Mouse (Mus musculus): Measurements from ENCODE around the gene Il17f.
A peak's percentile ranks its signal among the peaks of the same experiment; 100 is the strongest.
"Not testable (repeated sequence)": the region's sequence is repeated elsewhere in the genome, so short reads cannot be mapped to it uniquely, and the experiment has no call there.

Il17f gene

DNA sequence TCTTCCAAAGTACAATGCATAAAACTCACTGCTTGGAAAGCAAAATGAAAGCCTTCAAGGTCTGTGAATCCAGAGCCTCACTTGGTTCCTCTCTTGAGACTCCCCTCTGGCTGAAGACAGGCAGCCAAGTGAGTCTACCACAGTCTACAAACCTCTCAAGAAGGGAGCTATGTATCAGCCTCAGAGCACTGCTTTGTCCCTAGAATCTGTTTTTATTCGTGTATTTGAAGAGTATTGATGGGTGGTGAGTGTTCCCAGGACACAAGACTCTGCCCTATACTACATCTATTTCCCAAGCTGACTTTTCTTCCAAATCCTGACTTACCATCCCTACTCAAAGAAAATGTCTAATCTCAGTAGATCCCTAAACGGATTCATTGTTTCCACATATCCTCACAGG is 12.1 kb downstream of the Il17f start:
- no peak for DNase-seq

- not testable (repeated sequence) for DNase-seq
Observed at GRCm38 (mm10) chr1:20774026-20774730, 16.2 kb downstream of the Il17f start.

GRCm38 (mm10) chr1:20766526-20766925 is 23.9 kb downstream of the Il17f start:
- DNase-seq = no peak

GRCm38 (mm10) chr1:20761411-20761810 is 29.0 kb downstream of the Il17f start:
- DNase-seq = no peak

- no peak for DNase-seq
Observed at GRCm38 (mm10) chr1:20760331-20760730, 30.1 kb downstream of the Il17f start.

DNA sequence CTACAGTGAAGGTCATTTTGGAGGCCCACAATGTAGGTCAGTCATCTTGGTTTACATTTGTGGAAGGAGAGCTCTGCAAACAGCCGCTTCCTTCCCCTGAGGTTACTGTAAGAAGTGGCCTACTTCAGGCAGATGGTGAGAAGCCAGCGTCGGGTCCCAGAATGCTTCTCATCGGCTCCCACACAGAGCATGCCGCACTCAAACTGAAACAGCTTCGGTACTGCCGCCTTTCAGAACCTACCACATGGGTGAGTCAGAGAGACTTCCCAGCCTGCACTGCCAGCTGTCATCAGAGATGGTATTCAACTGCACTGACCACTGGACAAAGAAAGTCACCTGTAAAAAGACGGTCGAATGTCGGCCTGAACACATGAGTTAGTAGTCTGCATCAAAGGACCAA is 30.6 kb downstream of the Il17f start:
- DNase-seq = peak; percentile 2 to 3

DNA sequence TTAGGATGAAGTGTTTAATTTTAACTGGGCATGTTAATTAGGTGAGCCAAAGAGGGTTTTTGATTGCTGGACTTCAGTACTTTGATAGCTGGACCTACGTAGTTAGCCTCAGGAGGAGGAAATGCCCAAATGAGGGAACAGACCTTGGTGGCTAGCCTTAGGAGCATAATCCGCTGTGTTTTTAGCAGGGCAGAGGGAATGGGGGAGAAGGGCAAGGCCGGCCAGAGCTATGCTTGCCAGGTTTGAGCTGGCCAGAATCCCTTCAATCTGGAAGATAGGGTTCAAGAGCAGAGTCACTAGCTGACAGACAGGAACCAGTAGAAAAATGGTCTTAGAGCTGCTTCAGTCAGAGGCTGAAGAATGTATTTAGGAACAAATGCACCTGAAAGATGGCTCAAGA is 32.8 kb downstream of the Il17f start:
- DNase-seq = no peak

GRCm38 (mm10) chr1:20754439-20754838 is 36.0 kb downstream of the Il17f start:
- DNase-seq = no peak

GRCm38 (mm10) chr1:20740496-20740998 is 49.9 kb downstream of the Il17f start:
- DNase-seq = no peak

- no peak for DNase-seq
Observed at GRCm38 (mm10) chr1:20738483-20738882, 51.9 kb downstream of the Il17f start.

DNA sequence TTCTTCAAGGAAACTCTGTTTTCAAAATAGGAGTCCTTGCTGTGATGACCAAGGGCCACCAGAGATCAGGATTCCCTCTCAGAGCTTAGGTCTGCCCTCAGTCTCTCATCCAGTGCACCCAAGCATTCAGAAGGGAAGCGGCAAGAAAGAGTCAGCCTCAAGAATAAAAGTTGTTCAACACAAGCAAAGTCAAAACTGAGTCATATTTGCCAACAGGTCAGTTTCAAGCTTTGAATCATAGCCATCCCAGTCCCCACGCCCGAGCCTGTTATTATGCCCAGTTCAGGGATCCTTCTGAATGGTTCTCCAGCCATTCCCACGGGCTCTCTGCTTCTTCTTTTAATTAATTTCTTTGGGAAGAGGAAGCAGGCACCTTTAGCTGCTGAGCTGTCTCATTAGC is 53.8 kb downstream of the Il17f start:
- DNase-seq = no peak

DNA sequence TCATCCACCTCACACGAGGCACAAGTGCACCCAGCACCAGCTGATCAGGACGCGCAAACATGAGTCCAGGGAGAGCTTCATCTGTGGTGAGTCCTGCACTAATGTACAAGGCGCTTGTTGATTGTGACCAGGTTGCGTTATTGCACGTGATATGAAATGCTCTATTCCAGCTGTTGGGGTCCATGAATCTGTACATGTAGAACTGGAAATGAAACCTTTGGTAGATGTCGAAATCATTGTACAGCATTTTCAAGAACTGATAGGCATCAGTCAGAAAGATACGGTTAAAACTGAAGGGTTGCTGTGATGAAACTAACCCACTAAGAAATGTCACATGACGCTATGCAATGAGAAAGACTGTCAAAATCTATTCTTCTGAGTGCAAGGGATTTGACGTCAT is 59.5 kb downstream of the Il17f start, which contains the start of gene Il17a:
TSS of gene Il17a (plus strand) at position 3 of the 400 bp plus-strand sequence.
- no peak for DNase-seq
